Mouse (Mus musculus) bone marrow macrophage, adult 2 months (primary cell): ENCODE measurements at regions not wholly inside any gene's neighbourhood (a gene's known extent, or its start where the extent isn't known, plus 50 kb on each side); places are given as distances from the start of the nearest gene placed in this dataset.

Source experiments
- CTCF ChIP-seq: IDR thresholded peaks from 2 replicates; pipeline ENCODE4 v1.5.1; 2012; ENCODE audit warnings: low read depth, mild to moderate bottlenecking, low read length, moderate library complexity
- POLR2A ChIP-seq: IDR thresholded peaks from 2 replicates; pipeline ENCODE4 v1.6.1; 2012; ENCODE audit warnings: mild to moderate bottlenecking, low read depth, low read length, borderline replicate concordance

- TF ChIP-seq CTCF, result no peak
- no peak for TF ChIP-seq POLR2A
Observed at GRCm38 (mm10) chr6:7326974-7327373, 227.7 kb upstream of the Tac1 start.
